Mouse (Mus musculus): ENCODE data around the gene Enpp7.

- TF ChIP-seq CTCF (IDR thresholded peaks at IDR 0.05; ENCODE audit: insufficient read depth, low read depth, low read length) (no peak), POLR2A (IDR thresholded peaks at IDR 0.05; ENCODE audit: insufficient read depth, low read depth, low read length) (no peak)
Measured at GRCm38 (mm10) chr11:119039732-119040512, 51.9 kb downstream of the Enpp7 start.
